Mouse (Mus musculus): Measurements from ENCODE around the gene Nr2e1.

Nr2e1 gene

GRCm38 (mm10) chr10:42546507-42546906 lies 36.9 kb downstream of the Nr2e1 start:
- in situ Hi-C loops (cut with MboI, MseI): no loop called here

GRCm38 (mm10) chr10:42545707-42546503 lies 37.5 kb downstream of the Nr2e1 start:
- in situ Hi-C loops (cut with MboI, MseI): no loop called here

GRCm38 (mm10) chr10:42537571-42538316 lies 45.7 kb downstream of the Nr2e1 start:
- in situ Hi-C loops (cut with MboI, MseI): no loop called here

GRCm38 (mm10) chr10:42533836-42534453 lies 49.5 kb downstream of the Nr2e1 start:
- in situ Hi-C loops (cut with MboI, MseI): no loop called here

- in situ Hi-C loops (cut with MboI, MseI): no loop called here
These were observed 57.8 kb downstream of the Nr2e1 start for GRCm38 (mm10) chr10:42525682-42526081.

- in situ Hi-C loops (cut with MboI, MseI): no loop called here
These were observed 59.8 kb downstream of the Nr2e1 start for GRCm38 (mm10) chr10:42523556-42524162.

- in situ Hi-C loops (cut with MboI, MseI): no loop called here
These were observed 60.5 kb downstream of the Nr2e1 start for GRCm38 (mm10) chr10:42522912-42523311.

- in situ Hi-C loops (cut with MboI, MseI): no loop called here
These were observed 62.0 kb downstream of the Nr2e1 start for GRCm38 (mm10) chr10:42521315-42521981.

GRCm38 (mm10) chr10:42518363-42518762 lies 65.1 kb downstream of the Nr2e1 start:
- in situ Hi-C loops (cut with MboI, MseI): no loop called here

- in situ Hi-C loops (cut with MboI, MseI): no loop called here
These were observed 69.3 kb downstream of the Nr2e1 start for GRCm38 (mm10) chr10:42514125-42514524.

Measured in T-helper 1 cell (primary cell).